In the genomic region with DNA sequence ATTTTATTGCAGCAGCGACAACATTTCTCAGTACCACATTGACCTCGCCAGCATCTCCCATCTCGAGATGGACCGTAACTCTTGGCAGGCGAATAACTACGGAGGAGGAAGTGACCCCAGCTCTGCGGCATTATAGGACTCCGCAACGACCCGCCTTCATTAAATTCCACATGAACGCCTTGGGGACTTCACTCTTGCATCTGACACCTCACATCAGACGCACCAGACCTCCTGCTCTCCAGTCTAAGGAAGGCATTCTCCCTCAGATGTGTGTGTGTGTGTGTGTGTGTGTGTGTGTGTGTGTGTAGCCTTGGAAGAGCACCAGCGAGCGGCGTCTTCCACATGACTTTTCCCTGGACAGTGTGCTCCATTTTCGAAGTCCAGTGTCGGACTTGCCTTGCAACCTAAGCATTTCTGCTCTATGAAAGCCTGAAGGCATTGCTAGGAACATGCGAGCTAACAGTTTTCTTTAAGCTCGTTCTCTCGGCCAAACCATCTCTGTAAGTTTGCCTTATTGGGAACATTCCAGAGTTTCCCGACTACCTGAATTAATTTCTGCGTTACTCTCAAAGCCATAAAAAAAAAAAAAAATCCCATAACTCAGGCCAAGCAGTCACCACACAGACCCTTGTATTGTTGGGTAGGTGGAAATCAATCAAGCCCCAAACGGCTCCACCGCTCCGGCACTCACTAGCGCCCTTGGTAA, we compare ENCODE assay signal across 8 mouse cellular contexts. TPM values are rescaled to one million over a fixed set of nuclear protein-coding genes. Genes with fewer than 3 reads are reported as not detected.
DNase-seq lines count a peak whose midpoint lies in the region; ATAC-seq and TF ChIP-seq lines count a peak whose summit lies in the region.

No protein-coding gene starts in this region.

- H3K9ac ChIP-seq in hindbrain, embryonic 12.5 days: peak overlapping the region; percentile 71
- H3K9ac ChIP-seq in liver, embryonic 13.5 days: no peak overlapping the region

- no peaks in the 10 kb centered on the region for H3K36me3 ChIP-seq in hindbrain, embryonic 12.5 days
- H3K36me3 ChIP-seq in liver, embryonic 13.5 days: no peaks in the 10 kb centered on the region

- DNase-seq in lung, adult 2 months: no peak
- DNase-seq in lung, postnatal 14 days: no peak
- DNase-seq in embryo, embryonic 11 days: peak; percentile 60
- DNase-seq in liver, embryonic 13.5 days: no peak
- peak; percentile 8 for DNase-seq in right cerebral cortex, postnatal 4 days
- DNase-seq in spleen, adult 18-20 months: no peak

- no peak for TF ChIP-seq POLR2A in lung, adult 2 months (IDR thresholded peaks at IDR 0.05; ENCODE audit: borderline replicate concordance, extremely low read depth, low read depth, low read length)

- peak overlapping the region; percentile 25 for H3K4me3 ChIP-seq in lung, adult 2 months (replicated peaks; ENCODE audit: extremely low read depth, low read depth, low read length)
- H3K4me3 ChIP-seq in hindbrain, embryonic 12.5 days: peak overlapping the region; percentile 61
- H3K4me3 ChIP-seq in liver, embryonic 13.5 days (replicated peaks): peak overlapping the region; percentile 39

- peak overlapping the region; percentile 90 for H3K4me2 ChIP-seq in hindbrain, embryonic 12.5 days (replicated peaks)
- H3K4me2 ChIP-seq in liver, embryonic 13.5 days: peak overlapping the region; percentile 57

- peaks cover 5% of the 10 kb centered on the region for H3K27me3 ChIP-seq in hindbrain, embryonic 12.5 days
- H3K27me3 ChIP-seq in liver, embryonic 13.5 days: peaks cover 53% of the 10 kb centered on the region

- peaks cover 7% of the 10 kb centered on the region; the same call in 1 of the 2 replicates for H3K4me1 ChIP-seq in lung, adult 2 months (ENCODE audit: control insufficient read depth, insufficient read depth, low read length)
- peaks cover 13% of the 10 kb centered on the region for H3K4me1 ChIP-seq in hindbrain, embryonic 12.5 days
- H3K4me1 ChIP-seq in liver, embryonic 13.5 days (replicated peaks): no peaks in the 10 kb centered on the region

- 2% methylated on average over 26 of the region's 26 CpGs for WGBS in lung, adult 2 months
- WGBS in hindbrain, embryonic 12.5 days: under 1% methylated on average over 26 of the region's 26 CpGs
- 2% methylated on average over 26 of the region's 26 CpGs for WGBS in liver, embryonic 13.5 days (ENCODE audit: insufficient replicate concordance)

- no peak for TF ChIP-seq CTCF in lung, adult 2 months (IDR thresholded peaks at IDR 0.05; ENCODE audit: insufficient read depth, low read length)

- H3K9me3 ChIP-seq in hindbrain, embryonic 12.5 days (replicated peaks): no peaks in the 10 kb centered on the region
- H3K9me3 ChIP-seq in liver, embryonic 13.5 days (replicated peaks): no peaks in the 10 kb centered on the region

- peak; percentile 20 for ATAC-seq in hindbrain, embryonic 12.5 days (ENCODE audit: low FRiP score)
- no peak for ATAC-seq in liver, embryonic 13.5 days (ENCODE audit: low read depth)
- no peak for ATAC-seq in cerebellum, adult (ENCODE audit: insufficient number of reproducible peaks, low FRiP score, low TSS enrichment)

- H3K27ac ChIP-seq in hindbrain, embryonic 12.5 days: peak overlapping the region; percentile 87
- H3K27ac ChIP-seq in liver, embryonic 13.5 days: no peak overlapping the region

RNA-seq across cellular contexts. Expression of a gene that starts 1.0 kb away (rescaled TPM):
- 0.22 and 0.41 TPM in 2 replicates for polyA plus RNA-seq in lung, adult 2 months (2012; rRNA removed)
- polyA plus RNA-seq in hindbrain, embryonic 12.5 days (2016; fragmentation: Nextera tagmentation; extraction: Ambion mirVana): 13.6 and 13.8 TPM in 2 replicates
- polyA plus RNA-seq in liver, embryonic 13.5 days (2015; fragmentation: Nextera tagmentation; extraction: Ambion mirVana): 0.08 and 0.10 TPM in 2 replicates

Comparison
In these comparisons a context has a peak if more than half of its experiments do, and no peak if none do; other contexts are left out.
1. DNase-seq: peak in embryo, embryonic 11 days (single experiment) and right cerebral cortex, postnatal 4 days (single experiment); none in lung, adult 2 months (single experiment), lung, postnatal 14 days (single experiment), liver, embryonic 13.5 days (single experiment) and spleen, adult 18-20 months (0 of 2).
2. RNA of a gene that starts 1.0 kb away (polyA plus RNA-seq): 13.6 to 13.8 TPM in hindbrain, embryonic 12.5 days; 0.22 to 0.41 TPM in lung, adult 2 months and 0.08 to 0.10 TPM in liver, embryonic 13.5 days; every median in the first group is over 10 times any median in the second.
3. Peak in every context shown above with its lines, with median percentiles within 50 percentile points of each other: H3K4me3 ChIP-seq.